Mouse (Mus musculus) midbrain, embryonic 16.5 days (tissue): ENCODE data around the gene Wdr17. TPM values are rescaled to one million over a fixed set of nuclear protein-coding genes. Genes with fewer than 3 reads are reported as not detected.

Experiments used
- ATAC-seq: fragments of 200-750 bp; cut with Nextera tagmentation; 2 replicates; pipeline ENCODE4 v1.8.0; 2017; ENCODE audit warnings: moderate TSS enrichment
- H3K27ac ChIP-seq: fragments of 300-500 bp; sonication (generic); 2 replicates; pipeline ENCODE4 v1.5.1; 2014; ENCODE audit warnings: mild to moderate bottlenecking, low read length, mixed read lengths
- H3K27me3 ChIP-seq: fragments of 300-500 bp; sonication (generic); 2 replicates; pipeline ENCODE4 v1.6.1; 2014; ENCODE audit warnings: low read depth, low read length, mixed read lengths; ENCODE audit not compliant: control insufficient read depth, insufficient read depth
- H3K36me3 ChIP-seq: fragments of 300-500 bp; sonication (generic); 2 replicates; pipeline ENCODE4 v1.6.1; 2014; ENCODE audit warnings: mild to moderate bottlenecking, low read length, moderate library complexity, mixed read lengths; ENCODE audit not compliant: control insufficient read depth, insufficient read depth
- H3K4me1 ChIP-seq: fragments of 300-500 bp; sonication (generic); 2 replicates; pipeline ENCODE4 v1.6.1; 2014; ENCODE audit warnings: mild to moderate bottlenecking, low read length, mixed read lengths; ENCODE audit not compliant: control insufficient read depth, insufficient read depth
- H3K4me2 ChIP-seq: fragments of 300-500 bp; sonication (generic); 2 replicates; pipeline ENCODE4 v1.6.1; 2014; ENCODE audit warnings: mild to moderate bottlenecking, low read length, mixed read lengths
- H3K4me3 ChIP-seq: fragments of 300-500 bp; sonication (generic); 2 replicates; pipeline ENCODE4 v1.5.1; 2014; ENCODE audit warnings: low read depth, mild to moderate bottlenecking, low read length, moderate library complexity, mixed read lengths
- H3K9ac ChIP-seq: fragments of 300-500 bp; sonication (generic); 2 replicates; pipeline ENCODE4 v1.6.1; 2014; ENCODE audit warnings: low read depth, low read length, mixed read lengths
- H3K9me3 ChIP-seq: fragments of 300-500 bp; sonication (generic); replicated peaks from 2 replicates; pipeline ENCODE4 v1.6.1; 2014; ENCODE audit warnings: mild to moderate bottlenecking, low read length, mixed read lengths; ENCODE audit not compliant: control insufficient read depth, poor library complexity, severe bottlenecking
- WGBS: fragments of 180-500 bp; shearing (Covaris S2); extraction: QIAGEN DNeasy Blood & Tissue Kit; methylation state at CpG from one replicate; pipeline ENCODE4 v1.1.7; 2014; 5-methylcytosine and 5-hydroxymethylcytosine counted together
- polyA plus RNA-seq: library from polyadenylated mRNA; unstranded; fragments of >200 nt; fragmentation: Nextera tagmentation; extraction: Ambion mirVana; gene quantifications from 2 replicates; pipeline ENCODE4 v1.2.1, GENCODE M21; 2015

The Wdr17 gene
- polyA plus RNA-seq, 1 experiment from 2014 or later: 22.3 TPM

GRCm38 (mm10) chr8:54776241-54776640, 110.7 kb downstream of the Wdr17 start:
- no peak for ATAC-seq
- peaks cover 7% of the 10 kb centered on the region for H3K4me1 ChIP-seq

GRCm38 (mm10) chr8:54757646-54758045, 129.3 kb downstream of the Wdr17 start:
- no peak for ATAC-seq
- no peak overlapping the region for H3K27ac ChIP-seq
- H3K9ac ChIP-seq: no peak overlapping the region
- H3K4me2 ChIP-seq: no peak overlapping the region
- H3K9me3 ChIP-seq: no peaks in the 10 kb centered on the region
- no peak overlapping the region for H3K4me3 ChIP-seq
- 88% methylated on average over 1 of the region's 1 CpGs for WGBS
- no peaks in the 10 kb centered on the region for H3K36me3 ChIP-seq
- no peaks in the 10 kb centered on the region for H3K4me1 ChIP-seq
- no peaks in the 10 kb centered on the region for H3K27me3 ChIP-seq

More at GRCm38 (mm10) chr8:54776241-54776640, 110.7 kb downstream of the Wdr17 start:
- Histone ChIP-seq H3K27ac (no peak overlapping the region), H3K9ac (no peak overlapping the region), H3K9me3 (no peaks in the 10 kb centered on the region), H3K4me2 (no peak overlapping the region), H3K36me3 (no peaks in the 10 kb centered on the region), H3K4me3 (no peak overlapping the region), H3K27me3 (no peaks in the 10 kb centered on the region)

GRCm38 (mm10) chr8:54736660-54737312, 150.2 kb downstream of the Wdr17 start:
- peak; percentile 79; the same call in 1 of the 2 replicates for ATAC-seq
- no peaks in the 10 kb centered on the region for H3K9me3 ChIP-seq
- no peak overlapping the region for H3K4me3 ChIP-seq
- no peak overlapping the region for H3K27ac ChIP-seq
- WGBS: 64% methylated on average over 5 of the region's 5 CpGs
- H3K27me3 ChIP-seq: no peaks in the 10 kb centered on the region
- no peaks in the 10 kb centered on the region for H3K36me3 ChIP-seq
- H3K4me2 ChIP-seq: no peak overlapping the region
- H3K9ac ChIP-seq: no peak overlapping the region
- H3K4me1 ChIP-seq: peaks cover 4% of the 10 kb centered on the region

- peak; percentile 71 for ATAC-seq
- WGBS: 14% methylated on average over 8 of the region's 8 CpGs
- peak overlapping the region; percentile 69 for H3K4me3 ChIP-seq
These were observed 162.3 kb downstream of the Wdr17 start for GRCm38 (mm10) chr8:54724668-54725035.

GRCm38 (mm10) chr8:54723976-54724667, 162.9 kb downstream of the Wdr17 start:
- peak overlapping the region; percentile 82 for H3K27ac ChIP-seq
- WGBS: 1% methylated on average over 19 of the region's 23 CpGs
- H3K4me2 ChIP-seq: peak overlapping the region; percentile 59
- H3K9ac ChIP-seq: peak overlapping the region; percentile 74
- H3K4me3 ChIP-seq: peak overlapping the region; percentile 69
- ATAC-seq: peak; percentile 100
- no peaks in the 10 kb centered on the region for H3K9me3 ChIP-seq
- no peaks in the 10 kb centered on the region for H3K36me3 ChIP-seq
- H3K27me3 ChIP-seq: no peaks in the 10 kb centered on the region
- peaks cover 5% of the 10 kb centered on the region for H3K4me1 ChIP-seq

More at GRCm38 (mm10) chr8:54724668-54725035, 162.3 kb downstream of the Wdr17 start:
- Histone ChIP-seq H3K4me2 (peak overlapping the region; percentile 59), H3K4me1 (peaks cover 5% of the 10 kb centered on the region), H3K9me3 (no peaks in the 10 kb centered on the region), H3K36me3 (no peaks in the 10 kb centered on the region), H3K27me3 (no peaks in the 10 kb centered on the region), H3K27ac (peak overlapping the region; percentile 72), H3K9ac (peak overlapping the region; percentile 74; the same call in 1 of the 2 replicates)

- no peak overlapping the region for H3K4me2 ChIP-seq
- H3K36me3 ChIP-seq: no peaks in the 10 kb centered on the region
- no peak overlapping the region for H3K4me3 ChIP-seq
These were observed 168.5 kb downstream of the Wdr17 start for GRCm38 (mm10) chr8:54718515-54718914.

GRCm38 (mm10) chr8:54705743-54706142, 181.2 kb downstream of the Wdr17 start:
- H3K9me3 ChIP-seq: no peaks in the 10 kb centered on the region
- H3K4me1 ChIP-seq: no peaks in the 10 kb centered on the region
- ATAC-seq: no peak
- no peak overlapping the region for H3K27ac ChIP-seq
- no peaks in the 10 kb centered on the region for H3K36me3 ChIP-seq
- H3K27me3 ChIP-seq: no peaks in the 10 kb centered on the region
- no peak overlapping the region for H3K4me2 ChIP-seq
- WGBS: 52% methylated on average over 2 of the region's 2 CpGs
- H3K9ac ChIP-seq: no peak overlapping the region
- H3K4me3 ChIP-seq: no peak overlapping the region

More at GRCm38 (mm10) chr8:54718515-54718914, 168.5 kb downstream of the Wdr17 start:
- H3K27ac ChIP-seq: no peak overlapping the region
- ATAC-seq: no peak
- H3K27me3 ChIP-seq: no peaks in the 10 kb centered on the region
- WGBS: 74% methylated on average over 4 of the region's 4 CpGs
- no peaks in the 10 kb centered on the region for H3K9me3 ChIP-seq
- no peaks in the 10 kb centered on the region for H3K4me1 ChIP-seq
- H3K9ac ChIP-seq: no peak overlapping the region

GRCm38 (mm10) chr8:54671806-54672205, 215.2 kb downstream of the Wdr17 start:
- H3K27me3 ChIP-seq: no peaks in the 10 kb centered on the region
- no peak overlapping the region for H3K4me3 ChIP-seq
- no peak overlapping the region for H3K4me2 ChIP-seq
- no peak overlapping the region for H3K9ac ChIP-seq
- no peak for ATAC-seq
- no peaks in the 10 kb centered on the region for H3K4me1 ChIP-seq
- H3K36me3 ChIP-seq: no peaks in the 10 kb centered on the region
- H3K9me3 ChIP-seq: no peaks in the 10 kb centered on the region
- H3K27ac ChIP-seq: no peak overlapping the region

GRCm38 (mm10) chr8:54667756-54668155, 219.2 kb downstream of the Wdr17 start:
- Histone ChIP-seq H3K9me3 (no peaks in the 10 kb centered on the region), H3K4me1 (no peaks in the 10 kb centered on the region), H3K36me3 (no peaks in the 10 kb centered on the region), H3K27ac (no peak overlapping the region), H3K4me3 (no peak overlapping the region), H3K4me2 (no peak overlapping the region), H3K27me3 (no peaks in the 10 kb centered on the region), H3K9ac (no peak overlapping the region)
- 86% methylated on average over 3 of the region's 3 CpGs for WGBS
- no peak for ATAC-seq
